Mouse (Mus musculus) intestine, postnatal 0 days (tissue): Measurements from ENCODE around the gene Sult1a1. TPM values are rescaled to one million over a fixed set of nuclear protein-coding genes. Genes with fewer than 3 reads are reported as not detected.

Experiments
- ATAC-seq: fragments of 200-750 bp; cut with Nextera tagmentation; 2 replicates; pipeline ENCODE4 v1.8.0; 2017; ENCODE audit warnings: mild to moderate bottlenecking, moderate TSS enrichment, moderate library complexity
- H3K27ac ChIP-seq: fragments of 300-500 bp; sonication (generic); 2 replicates; pipeline ENCODE4 v1.5.1; 2014; ENCODE audit warnings: mild to moderate bottlenecking, low read depth, low read length, moderate library complexity
- H3K27me3 ChIP-seq: fragments of 300-500 bp; sonication (generic); replicated peaks from 2 replicates; pipeline ENCODE4 v1.6.1; 2014; ENCODE audit warnings: low read length, mixed read lengths; ENCODE audit not compliant: control insufficient read depth, insufficient read depth
- H3K36me3 ChIP-seq: fragments of 300-500 bp; sonication (generic); 2 replicates; pipeline ENCODE4 v1.6.1; 2014; ENCODE audit warnings: mild to moderate bottlenecking, moderate library complexity; ENCODE audit not compliant: control insufficient read depth, insufficient read depth
- H3K4me1 ChIP-seq: fragments of 300-500 bp; sonication (generic); replicated peaks from 2 replicates; pipeline ENCODE4 v1.6.1; 2014; ENCODE audit warnings: antibody characterized with exemption, low read length, mixed read lengths; ENCODE audit not compliant: control insufficient read depth, insufficient read depth
- H3K4me2 ChIP-seq: fragments of 300-500 bp; sonication (generic); replicated peaks from 2 replicates; pipeline ENCODE4 v1.6.1; 2014; ENCODE audit warnings: low read depth, mild to moderate bottlenecking, moderate library complexity
- H3K4me3 ChIP-seq: fragments of 300-500 bp; sonication (generic); 2 replicates; pipeline ENCODE4 v1.5.1; 2014; ENCODE audit warnings: low read depth, low read length
- H3K9ac ChIP-seq: fragments of 300-500 bp; sonication (generic); 2 replicates; pipeline ENCODE4 v1.6.1; 2014; ENCODE audit warnings: mild to moderate bottlenecking, low read depth, low read length
- H3K9me3 ChIP-seq: fragments of 300-500 bp; sonication (generic); 2 replicates; pipeline ENCODE4 v1.6.1; 2016; ENCODE audit warnings: mixed run types; ENCODE audit not compliant: control insufficient read depth
- CTCF ChIP-seq: sonication (generic); IDR thresholded peaks from 2 replicates; pipeline ENCODE4 v1.5.1; 2016; ENCODE audit warnings: low read depth, mild to moderate bottlenecking, control low read depth, antibody characterized with exemption, moderate library complexity
- WGBS: fragments of 180-500 bp; shearing (Covaris S2); extraction: QIAGEN DNeasy Blood & Tissue Kit; methylation state at CpG from one replicate; pipeline ENCODE4 v1.1.7; 2014; 5-methylcytosine and 5-hydroxymethylcytosine counted together
- polyA plus RNA-seq: library from polyadenylated mRNA; unstranded; fragments of >200 nt; fragmentation: Nextera tagmentation; extraction: Ambion mirVana; gene quantifications from 2 replicates; pipeline ENCODE4 v1.2.1, GENCODE M21; 2015

The Sult1a1 gene
- polyA plus RNA-seq, 1 experiment from 2014 or later, result 6.8 TPM

DNA sequence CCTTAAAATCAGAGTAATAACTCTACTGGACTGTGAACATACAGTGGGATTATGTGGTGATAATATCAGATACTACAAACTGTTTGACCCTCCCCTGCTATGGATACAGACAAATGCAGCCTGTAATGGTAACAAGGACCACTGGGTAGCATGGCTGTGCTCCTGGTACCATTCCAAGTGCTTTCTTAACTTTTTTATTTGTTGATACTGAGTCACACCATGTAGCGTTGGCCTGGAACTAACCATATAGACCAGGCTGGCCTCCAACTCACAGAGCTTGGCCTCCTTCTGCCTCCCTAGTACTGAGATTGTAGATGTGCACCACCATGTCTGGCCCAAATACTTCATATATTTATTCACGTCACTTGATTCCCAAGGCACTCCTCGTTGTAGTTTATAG, 11.0 kb downstream of the Sult1a1 start:
- Histone ChIP-seq H3K36me3 (peaks cover 20% of the 10 kb centered on the region), H3K27ac (no peak overlapping the region; the same call in 1 of the 2 replicates), H3K9me3 (no peaks in the 10 kb centered on the region), H3K4me2 (no peak overlapping the region), H3K4me3 (no peak overlapping the region), H3K4me1 (peaks cover 9% of the 10 kb centered on the region; the same call in 1 of the 2 replicates), H3K9ac (no peak overlapping the region), H3K27me3 (no peaks in the 10 kb centered on the region)
- TF ChIP-seq CTCF, result no peak
- WGBS, result 73% methylated on average over 3 of the region's 3 CpGs
- peak; percentile 14; the same call in 1 of the 2 replicates for ATAC-seq

DNA sequence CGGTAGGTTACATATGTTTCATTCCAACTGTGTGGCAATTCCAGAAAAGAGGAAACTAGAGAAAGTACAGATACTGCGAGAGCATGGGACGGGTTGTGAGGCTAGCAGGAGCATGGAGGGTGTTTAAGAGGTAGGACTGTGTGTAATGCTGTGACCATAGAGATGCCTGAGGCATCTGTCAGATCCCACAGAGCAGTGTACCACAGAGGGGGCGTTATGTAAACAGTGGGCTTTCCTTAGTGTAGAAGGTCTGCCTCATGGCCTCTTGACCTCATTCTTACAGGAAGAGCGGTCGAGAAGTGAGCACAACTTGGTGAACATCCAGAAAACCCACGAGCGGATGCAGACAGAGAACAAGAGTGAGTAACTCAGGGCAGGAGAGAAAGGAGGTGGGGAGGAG, 12.6 kb downstream of the Sult1a1 start:
- Histone ChIP-seq H3K4me3 (no peak overlapping the region), H3K36me3 (peaks cover 19% of the 10 kb centered on the region), H3K27ac (peak overlapping the region; percentile 28; the same call in 1 of the 2 replicates), H3K27me3 (no peaks in the 10 kb centered on the region), H3K9me3 (no peaks in the 10 kb centered on the region), H3K9ac (no peak overlapping the region), H3K4me2 (no peak overlapping the region), H3K4me1 (peaks cover 9% of the 10 kb centered on the region; the same call in 1 of the 2 replicates)
- ATAC-seq, result no peak
- 58% methylated on average over 8 of the region's 8 CpGs for WGBS
- TF ChIP-seq CTCF, result no peak

DNA sequence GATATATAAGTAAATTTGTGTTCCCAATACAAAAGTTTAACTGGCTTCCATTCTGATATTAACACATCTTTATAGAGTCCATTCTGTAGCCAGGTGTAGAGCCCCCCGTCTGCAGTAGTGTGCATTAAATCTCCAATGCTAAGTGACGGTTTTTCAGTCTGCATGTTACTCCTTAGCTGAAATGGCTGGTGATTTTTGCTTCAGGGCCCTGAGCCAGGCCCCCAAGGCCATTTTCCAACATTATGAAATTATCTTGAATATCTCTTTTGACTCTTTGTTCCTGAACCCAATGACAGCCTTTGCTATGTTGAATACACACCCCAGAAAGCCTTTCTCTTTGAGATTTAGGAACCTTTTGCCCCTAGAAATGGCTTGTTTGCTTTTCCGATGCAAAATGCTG, 16.5 kb downstream of the Sult1a1 start:
- Histone ChIP-seq H3K9me3 (no peaks in the 10 kb centered on the region), H3K4me2 (no peak overlapping the region), H3K9ac (no peak overlapping the region), H3K27me3 (no peaks in the 10 kb centered on the region), H3K36me3 (peaks cover 9% of the 10 kb centered on the region), H3K4me1 (0 out of 2 replicates have a peak, but pooled peaks cover 5% of the 10 kb centered on the region), H3K27ac (no peak overlapping the region), H3K4me3 (no peak overlapping the region)
- TF ChIP-seq CTCF, result no peak
- 88% methylated on average over 3 of the region's 3 CpGs for WGBS
- no peak for ATAC-seq

DNA sequence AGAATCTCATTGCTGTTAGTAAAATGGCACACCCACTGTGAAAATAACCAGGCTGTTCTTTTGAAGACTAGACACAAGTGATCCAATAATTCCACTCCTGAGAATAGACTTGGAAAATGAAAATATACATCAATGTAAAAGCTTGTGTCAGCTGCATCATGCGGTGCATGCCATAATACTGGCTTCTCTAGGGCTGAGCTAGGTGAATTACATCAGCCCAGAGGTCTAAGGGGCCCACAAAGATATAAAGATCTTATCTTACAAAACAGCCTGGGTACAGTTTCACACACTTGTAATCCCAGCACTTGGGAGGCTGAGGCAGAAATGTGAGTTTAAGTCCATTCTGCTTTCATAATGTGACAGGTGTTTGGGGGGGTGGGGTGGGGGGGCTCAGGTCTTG, 18.7 kb downstream of the Sult1a1 start:
- H3K36me3 ChIP-seq, result peaks cover 7% of the 10 kb centered on the region
- WGBS, result 41% methylated on average over 1 of the region's 1 CpGs
- no peaks in the 10 kb centered on the region for H3K27me3 ChIP-seq
- H3K27ac ChIP-seq, result no peak overlapping the region
- H3K9me3 ChIP-seq, result no peaks in the 10 kb centered on the region
- H3K4me2 ChIP-seq, result no peak overlapping the region
- H3K4me3 ChIP-seq, result no peak overlapping the region
- H3K4me1 ChIP-seq, result no peaks in the 10 kb centered on the region
- no peak for ATAC-seq
- TF ChIP-seq CTCF, result no peak
- H3K9ac ChIP-seq, result no peak overlapping the region

DNA sequence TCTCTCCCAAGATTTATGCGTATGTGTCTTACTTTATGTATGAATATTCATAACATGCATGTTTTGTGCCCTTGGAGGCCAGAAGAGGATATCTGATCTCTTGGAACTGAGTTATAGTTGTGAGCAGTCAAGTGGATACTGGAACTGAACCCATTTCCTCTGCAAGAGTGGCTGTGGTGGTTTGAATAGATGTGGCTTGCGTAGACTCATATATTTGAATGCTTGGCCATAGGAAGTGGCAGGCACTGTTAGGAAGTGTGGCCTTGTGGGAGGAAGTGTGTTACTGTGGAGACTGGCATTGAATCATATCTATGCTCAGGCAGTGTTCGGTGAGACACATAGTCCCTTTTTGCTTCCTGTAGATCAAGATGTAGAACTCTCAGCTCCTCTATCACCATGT, 20.5 kb downstream of the Sult1a1 start:
- H3K27me3 ChIP-seq, result no peaks in the 10 kb centered on the region
- no peak overlapping the region for H3K4me3 ChIP-seq
- H3K9me3 ChIP-seq, result no peaks in the 10 kb centered on the region
- no peak overlapping the region for H3K27ac ChIP-seq
- no peaks in the 10 kb centered on the region; the same call in 1 of the 2 replicates for H3K36me3 ChIP-seq
- H3K9ac ChIP-seq, result no peak overlapping the region
- TF ChIP-seq CTCF, result no peak
- whole genome bisulfite sequencing, result 90% methylated on average over 3 of the region's 3 CpGs
- no peak overlapping the region for H3K4me2 ChIP-seq
- H3K4me1 ChIP-seq, result no peaks in the 10 kb centered on the region
- no peak for ATAC-seq

DNA sequence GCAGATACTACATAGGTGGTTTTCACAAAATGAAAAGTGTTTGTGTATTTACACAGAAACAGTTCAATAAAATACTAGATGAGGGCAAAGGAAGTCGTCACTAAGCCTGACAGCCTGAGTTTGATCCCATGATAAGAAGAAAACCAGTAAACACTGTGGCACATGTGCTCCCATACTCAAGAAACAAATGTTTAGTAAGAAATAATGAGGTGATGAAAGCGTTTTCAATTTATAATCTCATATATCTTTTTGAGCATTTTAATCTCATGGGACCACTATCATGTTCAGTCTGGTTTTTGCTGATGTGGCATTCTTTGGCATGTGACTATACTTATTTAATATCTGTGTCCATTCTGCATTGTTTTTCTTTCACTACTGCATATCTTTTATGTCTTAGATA, 22.2 kb downstream of the Sult1a1 start:
- Histone ChIP-seq H3K9me3 (no peaks in the 10 kb centered on the region), H3K4me3 (no peak overlapping the region), H3K4me1 (no peaks in the 10 kb centered on the region), H3K9ac (no peak overlapping the region), H3K36me3 (no peaks in the 10 kb centered on the region; the same call in 1 of the 2 replicates), H3K27me3 (no peaks in the 10 kb centered on the region), H3K4me2 (no peak overlapping the region), H3K27ac (no peak overlapping the region)
- WGBS, result 74% methylated on average over 2 of the region's 2 CpGs
- no peak for TF ChIP-seq CTCF
- no peak for ATAC-seq

DNA sequence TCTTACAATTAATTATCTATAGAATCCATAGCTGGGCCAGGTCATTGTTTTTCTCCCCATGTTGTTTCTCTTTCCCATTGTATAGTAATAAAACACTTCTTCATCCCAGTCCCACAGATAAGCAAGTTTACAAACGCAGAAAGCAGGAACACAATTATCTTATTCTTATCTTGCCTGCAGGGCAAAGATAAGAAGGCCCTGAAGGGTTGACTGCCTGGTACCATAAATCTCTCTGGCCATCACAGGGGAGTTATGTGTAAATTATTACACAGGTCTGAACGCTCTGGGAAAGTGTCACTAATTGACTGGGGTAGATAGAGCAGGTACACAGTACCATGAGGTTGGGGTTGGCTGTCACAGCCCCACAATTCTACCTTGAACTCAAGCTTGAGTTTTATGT, 25.4 kb downstream of the Sult1a1 start:
- H3K27ac ChIP-seq, result no peak overlapping the region
- H3K36me3 ChIP-seq, result no peaks in the 10 kb centered on the region; the same call in 1 of the 2 replicates
- H3K4me2 ChIP-seq, result 0 out of 2 replicates have a peak overlapping the region, but pooled peaks have one; percentile 6
- no peak for TF ChIP-seq CTCF
- WGBS, result 16% methylated on average over 2 of the region's 2 CpGs
- no peaks in the 10 kb centered on the region for H3K27me3 ChIP-seq
- H3K9ac ChIP-seq, result no peak overlapping the region
- no peaks in the 10 kb centered on the region for H3K9me3 ChIP-seq
- peak; percentile 46 for ATAC-seq
- no peak overlapping the region for H3K4me3 ChIP-seq
- H3K4me1 ChIP-seq, result no peaks in the 10 kb centered on the region
